Mouse (Mus musculus) CD4-positive, CD25-positive, alpha-beta regulatory T cell, adult 2 months (primary cell): ENCODE measurements around the gene Selenop.
"Not testable (repeated sequence)": the region's sequence is repeated elsewhere in the genome, so short reads cannot be mapped to it uniquely, and the experiment has no call there.

ENCODE experiments used
- DNase-seq: peaks from one replicate; pipeline ENCODE4 v3.0.0-alpha.2; 2012; ENCODE audit warnings: low read depth, low spot score

Gene Selenop

DNA sequence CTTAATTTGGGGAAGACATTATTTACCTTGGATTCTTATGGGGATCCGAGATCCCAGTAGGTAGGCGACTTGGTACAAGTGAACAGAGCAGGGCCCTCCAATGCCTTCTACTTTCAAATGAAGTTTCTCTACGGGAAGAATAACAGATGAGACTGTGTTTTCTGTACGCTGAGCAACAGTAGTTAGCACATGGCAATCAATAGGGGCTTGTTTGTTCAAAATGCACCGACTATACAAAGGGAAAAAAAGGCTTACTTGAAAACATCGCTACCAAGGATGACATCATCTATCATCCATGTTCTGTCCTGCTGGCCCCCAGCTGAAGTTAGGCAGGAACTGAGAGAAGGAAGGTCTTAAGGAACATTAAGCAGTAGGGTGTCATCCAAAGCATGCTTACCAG, at the start of gene Selenop:
Gene Selenop (plus strand): TSS at position 301 of the 400 bp plus-strand sequence.
- DNase-seq: no peak

DNA sequence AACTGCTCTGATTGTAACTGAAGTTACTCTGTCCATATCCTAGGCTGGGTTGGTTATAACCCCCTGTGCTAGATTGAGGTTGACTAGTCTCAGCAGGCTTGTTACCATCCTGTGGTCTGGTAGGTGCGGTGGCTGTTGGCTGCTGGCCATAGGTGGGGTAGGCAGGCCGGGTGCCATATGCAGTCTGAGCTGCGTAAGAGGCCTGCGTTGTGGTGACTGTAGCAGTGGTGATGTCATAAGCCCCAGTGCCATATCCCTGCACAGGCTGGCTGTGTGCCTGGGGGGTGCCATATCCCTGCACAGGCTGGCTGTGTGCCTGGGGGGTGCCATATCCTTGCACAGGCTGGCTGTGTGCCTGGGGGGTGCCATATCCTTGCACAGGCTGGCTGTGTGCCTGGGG, 49.7 kb upstream of the Selenop start:
- not testable (repeated sequence) for DNase-seq

DNA sequence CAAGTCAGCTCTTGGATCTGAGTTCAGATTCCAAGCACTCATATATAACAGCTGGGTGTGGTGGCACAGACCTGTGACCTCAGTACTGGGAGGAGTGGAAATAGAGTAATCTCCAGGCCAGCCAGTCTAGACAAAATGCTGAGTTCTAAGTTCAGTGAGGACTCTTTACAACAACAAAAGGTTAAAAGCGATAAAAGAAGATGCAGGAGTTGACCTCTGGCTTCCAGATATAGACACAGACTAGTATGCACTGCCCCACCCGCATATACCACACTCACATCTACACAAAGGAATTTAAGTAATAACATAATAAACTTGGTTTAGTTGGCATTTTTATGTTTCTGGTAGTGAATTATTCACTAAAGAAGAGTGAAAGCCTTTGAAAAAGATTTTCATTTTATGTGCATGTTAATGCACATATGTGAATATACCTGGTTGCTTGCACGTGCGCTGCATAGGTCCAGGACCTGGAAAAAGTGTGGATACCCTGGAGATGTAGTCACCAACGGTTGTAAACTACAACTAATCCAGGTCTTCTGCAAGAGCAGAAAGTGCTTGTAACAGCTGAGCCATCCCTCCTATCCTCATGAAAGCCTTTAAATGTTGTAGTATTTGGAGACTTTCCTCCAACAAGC, 45.4 kb upstream of the Selenop start:
- DNase-seq: no peak

DNA sequence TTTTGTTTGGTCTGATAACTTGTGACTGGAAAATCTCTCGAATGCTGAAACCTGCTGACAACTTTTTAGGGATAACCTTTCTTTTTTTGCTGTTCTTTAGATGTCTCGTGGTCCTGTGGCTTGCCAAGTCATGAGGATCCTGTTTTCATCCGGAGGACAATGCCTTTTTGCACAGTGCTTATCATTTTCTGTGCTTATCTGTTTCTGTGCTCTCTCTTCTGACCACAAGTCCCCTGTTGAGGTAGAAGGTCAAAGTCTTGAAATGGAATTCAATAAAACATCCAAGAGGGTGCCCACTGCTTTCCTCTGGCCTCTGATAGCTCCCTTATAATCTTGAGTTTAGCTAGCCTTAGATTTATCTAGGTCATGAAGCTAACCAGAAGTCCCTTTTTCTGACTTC, 41.8 kb upstream of the Selenop start:
- DNase-seq: no peak

DNA sequence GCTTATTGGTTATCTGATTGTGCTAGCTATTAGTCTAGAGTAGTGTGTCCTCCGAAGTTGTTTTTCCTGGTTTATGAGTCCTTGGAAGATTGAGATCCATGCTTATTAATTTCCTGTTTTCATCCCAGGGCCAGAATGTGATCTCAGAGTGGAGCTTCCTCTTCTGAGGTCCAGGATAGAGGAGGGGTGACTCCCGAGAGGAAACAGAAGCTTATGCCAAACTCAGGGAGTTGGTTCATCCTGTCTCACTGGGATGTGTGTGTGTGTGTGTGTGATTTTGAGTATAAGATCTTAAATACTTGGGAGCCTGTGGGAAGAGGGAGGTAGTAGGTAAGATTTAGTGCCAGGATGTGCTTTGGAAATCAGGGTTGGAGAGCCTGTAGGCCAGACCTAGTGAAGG, 40.2 kb upstream of the Selenop start:
- no peak for DNase-seq

DNA sequence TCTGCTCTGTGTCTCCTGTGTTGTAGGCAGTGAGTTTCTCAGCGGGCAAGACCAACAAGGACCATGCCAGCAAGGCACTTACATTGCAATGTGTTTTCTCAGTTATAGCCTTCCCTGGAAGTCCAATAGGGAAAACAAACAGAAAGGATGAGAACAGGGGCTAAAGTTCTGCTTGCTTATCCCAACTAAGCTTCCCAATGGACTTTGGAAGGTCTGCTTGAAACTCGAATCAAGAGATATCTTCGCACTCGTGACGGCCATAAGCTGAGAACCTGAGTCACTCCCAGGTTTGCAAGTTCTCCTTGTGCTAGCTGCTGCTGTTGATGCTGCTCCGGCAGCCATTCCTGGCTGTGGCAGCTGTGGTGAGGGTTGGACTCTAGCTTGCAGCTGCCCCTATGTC, 39.4 kb upstream of the Selenop start:
- DNase-seq: no peak

DNA sequence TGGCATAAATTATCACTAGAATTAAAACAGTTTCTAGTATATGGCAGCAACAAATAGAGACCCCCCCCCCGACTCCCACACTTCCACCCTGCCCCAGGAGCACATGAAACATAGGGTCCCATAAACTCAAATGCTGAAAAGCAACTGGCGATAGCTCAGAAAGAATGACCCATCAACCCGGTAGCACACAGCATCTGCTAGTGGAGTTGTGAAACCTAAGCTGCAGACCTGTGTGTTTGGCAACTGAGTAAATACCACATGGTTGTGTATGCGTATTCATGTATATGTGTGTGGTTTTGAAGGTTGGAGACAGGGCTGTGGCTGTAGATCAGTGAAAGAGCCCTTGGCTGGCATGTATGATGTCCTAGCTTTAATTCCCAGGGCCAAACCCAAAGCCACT, 37.3 kb upstream of the Selenop start:
- DNase-seq: no peak

DNA sequence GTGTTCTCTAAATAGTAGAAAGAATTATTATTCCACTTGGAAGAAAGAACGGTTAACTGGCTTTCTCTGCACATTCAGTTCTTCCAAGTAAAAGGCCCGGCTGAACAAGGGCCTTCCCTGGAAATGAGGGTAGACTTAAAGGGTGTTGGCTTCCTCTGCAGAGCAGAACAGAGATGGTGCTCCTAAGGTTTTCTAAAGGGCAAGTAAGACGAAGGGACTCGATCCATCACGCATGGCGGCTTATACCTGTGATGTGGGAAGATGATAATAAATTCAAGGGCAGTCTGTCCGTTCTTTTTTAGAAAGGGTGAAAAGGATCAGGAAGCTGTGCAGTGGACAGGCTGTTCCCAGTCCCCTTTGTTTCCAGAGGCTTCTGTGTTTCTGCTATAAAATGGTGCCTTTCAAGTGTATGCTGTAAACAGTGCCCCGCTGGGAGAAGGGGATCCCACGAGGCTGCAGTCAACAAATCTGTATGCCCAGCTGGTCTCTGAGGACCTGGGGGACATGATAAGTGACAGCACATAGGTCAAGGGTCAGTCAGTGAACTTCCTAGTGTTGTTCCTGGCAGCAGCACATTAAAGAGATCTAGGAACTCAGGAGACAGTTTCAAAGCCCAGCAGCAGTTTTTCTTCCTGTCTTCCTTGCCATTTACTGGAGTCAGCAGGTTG, 36.0 kb upstream of the Selenop start:
- DNase-seq: no peak

DNA sequence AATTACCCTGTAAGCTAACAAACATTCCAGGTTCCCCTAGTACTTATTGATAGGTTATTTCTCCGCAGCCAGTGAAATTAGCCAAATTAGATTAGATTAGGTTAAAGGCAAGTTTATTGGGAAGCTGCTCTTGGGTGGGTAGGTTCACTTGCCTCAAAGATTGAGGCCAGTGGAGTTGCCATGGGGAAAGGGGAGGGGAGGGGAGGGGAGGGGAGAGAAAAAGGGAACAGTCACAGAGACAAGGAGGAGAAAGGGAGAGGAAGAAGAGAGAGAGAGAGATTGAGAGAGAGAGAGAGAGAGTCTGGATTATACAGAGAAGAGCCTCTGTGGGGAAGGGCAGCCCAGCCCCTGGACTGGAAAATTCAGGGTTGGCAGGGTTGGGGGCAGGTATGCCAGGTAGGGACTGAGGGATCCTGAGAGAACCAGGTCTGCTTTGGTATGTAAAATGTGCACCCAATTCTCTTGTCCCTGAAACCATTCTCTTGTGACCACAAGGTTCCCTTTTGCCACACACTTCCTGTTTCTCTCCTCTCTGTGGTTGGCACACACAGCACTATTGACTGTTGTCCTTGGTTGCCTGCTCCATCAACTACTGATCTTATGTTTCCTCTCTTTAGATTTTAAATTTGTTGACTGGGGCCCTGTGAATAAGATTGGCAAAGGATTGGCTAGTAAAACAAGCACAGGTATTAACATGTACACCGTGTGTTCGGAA, 34.4 kb upstream of the Selenop start:
- DNase-seq: peak; percentile 42

DNA sequence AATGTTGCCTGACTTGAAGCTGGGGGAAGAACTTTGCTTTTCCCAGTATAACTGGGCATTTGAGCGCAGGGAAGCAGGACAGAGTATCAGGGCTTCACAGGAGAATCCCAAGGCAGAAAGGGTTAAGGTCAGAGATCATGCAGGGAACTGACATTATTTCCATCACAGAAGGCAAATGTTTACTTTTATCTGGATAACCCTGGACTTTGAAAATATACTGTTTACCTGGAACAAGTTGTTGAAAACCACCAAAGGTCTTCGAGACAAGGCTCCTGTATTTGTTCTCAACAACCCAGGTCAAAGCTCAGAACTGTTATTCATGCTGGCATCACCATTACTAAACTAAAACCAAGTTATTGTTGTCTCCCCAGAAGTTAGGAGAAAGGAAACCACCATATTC, 32.0 kb upstream of the Selenop start:
- no peak for DNase-seq

DNA sequence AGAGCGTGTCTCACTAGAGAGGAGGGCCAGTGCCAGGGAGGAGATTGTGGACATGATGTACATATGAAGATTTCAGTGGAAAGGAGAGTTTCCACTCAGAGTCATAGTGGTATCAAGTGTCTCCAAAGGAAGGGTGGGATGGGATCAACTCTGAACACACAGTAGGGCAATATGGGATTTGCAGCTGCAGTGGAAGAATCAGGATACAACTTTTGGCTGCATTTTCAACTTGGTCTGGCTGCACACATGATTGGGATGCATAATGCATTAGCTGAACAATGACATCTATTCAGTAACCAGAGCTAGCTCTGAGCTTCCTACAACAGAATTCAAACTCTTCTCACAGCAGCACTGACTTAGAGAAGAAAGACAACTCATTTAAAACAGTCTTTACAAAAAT, 30.4 kb upstream of the Selenop start:
- DNase-seq: no peak

DNA sequence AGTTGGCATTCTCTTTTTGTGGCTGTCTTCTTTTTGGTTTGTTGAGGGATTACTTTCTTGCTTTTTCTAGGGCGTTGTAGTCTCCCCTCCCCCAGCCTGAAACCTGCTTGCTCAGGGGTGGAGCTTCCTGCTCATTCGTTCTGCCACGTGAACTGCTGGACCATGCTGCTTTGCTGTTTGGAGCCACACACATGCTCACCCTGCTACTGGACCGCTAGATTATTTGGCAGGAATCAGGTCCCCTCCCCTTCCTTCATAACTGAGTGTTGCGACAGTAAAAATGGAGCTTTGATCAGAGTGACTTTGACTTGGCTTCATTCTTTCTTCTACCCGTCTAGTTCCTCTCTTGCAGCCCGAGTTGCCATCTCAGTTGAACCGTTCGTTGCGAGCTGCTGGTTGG, 23.3 kb upstream of the Selenop start:
- DNase-seq: not testable (repeated sequence)

DNA sequence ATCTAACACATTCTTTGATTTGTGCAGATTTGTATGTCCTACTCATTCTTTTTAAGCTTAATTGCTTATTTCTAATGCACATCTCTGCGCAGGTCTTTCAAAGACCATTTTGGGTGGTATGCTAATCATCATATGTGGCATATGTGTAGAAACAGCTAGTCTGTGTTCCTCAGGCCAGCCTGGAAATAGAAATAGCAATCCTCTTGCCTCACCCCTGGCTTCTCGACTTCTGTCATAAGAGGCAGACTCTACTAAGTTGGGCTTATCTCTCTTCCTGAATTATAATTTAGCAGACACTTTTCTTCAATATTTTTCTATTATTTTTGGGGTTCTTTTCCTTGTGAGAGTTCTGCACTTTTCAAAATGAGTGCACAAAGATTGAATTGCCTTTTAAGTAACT, 17.7 kb upstream of the Selenop start:
- DNase-seq: no peak

DNA sequence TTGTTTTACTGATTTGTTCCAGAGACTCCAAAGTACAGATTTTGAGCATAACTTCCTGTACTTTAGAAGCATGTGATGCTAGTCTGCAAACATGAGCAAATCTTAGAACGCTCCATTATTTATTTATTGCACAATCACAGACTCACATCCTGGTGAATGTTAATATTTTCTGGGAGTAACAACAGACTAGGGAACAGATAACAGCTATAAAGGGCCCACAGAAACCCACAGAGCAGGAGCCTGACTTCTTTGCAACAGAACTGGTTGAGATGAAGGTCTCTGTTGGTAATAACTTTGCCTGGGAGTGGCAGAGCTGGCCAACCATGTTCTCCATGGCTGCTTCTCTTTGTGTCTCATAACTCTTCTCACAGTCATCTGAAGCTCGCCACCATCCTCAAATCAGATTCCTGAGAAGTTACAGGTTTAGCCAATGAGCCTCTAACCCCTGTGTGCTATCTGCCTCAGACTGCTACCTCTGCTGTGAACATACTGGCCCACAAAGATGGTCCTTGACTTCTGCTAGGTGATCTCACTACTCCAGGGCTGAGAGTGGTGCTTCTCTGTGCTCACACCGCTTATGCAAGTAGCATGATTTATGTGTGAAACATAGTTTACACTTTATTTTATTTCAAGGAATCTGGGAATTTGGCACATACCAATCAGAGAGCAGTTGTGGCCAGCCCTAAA, 17.2 kb upstream of the Selenop start:
- DNase-seq: no peak

DNA sequence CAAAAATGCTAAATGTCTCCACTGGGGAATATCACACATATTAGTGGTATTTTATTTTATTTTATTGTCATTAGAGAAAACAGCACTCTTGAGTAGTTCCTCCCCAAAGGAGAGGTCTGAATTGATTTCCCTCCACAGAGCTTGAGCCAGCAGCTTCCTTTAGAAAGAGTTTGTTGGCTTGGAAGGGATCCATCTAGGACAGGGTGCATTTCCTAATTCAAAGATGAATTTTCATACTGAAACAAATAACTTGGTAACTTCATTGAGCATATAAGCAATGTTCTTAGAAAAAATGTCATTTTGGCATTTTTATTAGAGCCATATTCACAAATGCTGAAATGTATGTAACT, 16.7 kb upstream of the Selenop start:
- DNase-seq: no peak

DNA sequence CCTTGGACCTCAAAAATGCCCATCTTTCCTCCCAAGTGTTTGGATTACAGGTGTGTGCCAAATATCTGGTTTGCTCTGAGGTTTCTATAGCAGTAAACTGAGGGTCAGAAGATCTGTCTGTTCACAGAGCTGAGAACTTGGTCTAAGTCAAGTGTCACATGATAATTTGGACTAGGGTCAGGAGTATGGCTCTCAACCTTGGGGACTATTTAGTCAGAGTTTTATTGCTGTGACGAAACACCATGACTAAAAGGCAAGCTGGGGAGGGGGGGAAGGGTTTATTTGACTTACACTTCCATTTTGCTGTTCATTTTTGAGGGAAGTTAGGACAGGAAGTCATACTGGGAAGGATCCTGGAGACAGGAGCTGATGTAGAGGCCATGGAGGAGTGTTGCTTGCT, 9.3 kb upstream of the Selenop start:
- no peak for DNase-seq

DNA sequence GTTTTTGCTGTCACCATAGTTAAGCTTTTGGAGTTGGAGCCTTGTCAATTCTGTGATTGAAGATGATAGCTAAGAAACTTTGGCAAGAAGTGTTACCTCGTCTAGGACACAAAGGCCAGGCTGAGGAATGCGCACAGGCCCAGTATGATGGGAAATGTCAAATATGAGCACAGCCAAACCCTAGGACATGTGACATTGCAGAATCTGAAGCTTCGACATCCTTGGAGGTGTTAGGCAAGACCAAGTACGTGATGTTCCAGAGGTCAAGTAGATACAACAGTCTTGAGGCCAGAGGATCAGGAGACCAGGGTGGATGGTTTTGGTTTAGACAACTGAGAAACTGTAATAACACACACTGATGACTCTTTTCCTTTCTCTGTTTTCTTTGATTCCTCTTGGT, 8.0 kb upstream of the Selenop start:
- no peak for DNase-seq

DNA sequence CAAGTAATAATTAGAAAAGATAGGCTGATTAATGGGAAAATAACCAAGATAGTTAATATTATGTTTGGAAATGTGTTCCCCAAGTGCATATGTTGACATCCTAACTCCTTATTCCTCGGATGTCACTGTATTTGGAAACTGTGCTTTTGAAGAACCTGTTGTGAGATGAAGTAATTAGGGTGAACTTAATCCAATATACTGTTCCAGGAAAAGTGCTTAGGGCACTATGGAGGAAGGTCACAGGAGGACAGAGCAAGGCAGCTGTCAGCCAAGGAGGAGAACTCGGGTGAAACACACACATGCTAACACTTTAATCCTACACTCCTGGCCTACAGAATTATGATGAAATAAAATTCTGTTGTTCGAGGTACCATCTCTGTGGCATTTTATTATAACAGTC, 5.5 kb upstream of the Selenop start:
- DNase-seq: no peak

DNA sequence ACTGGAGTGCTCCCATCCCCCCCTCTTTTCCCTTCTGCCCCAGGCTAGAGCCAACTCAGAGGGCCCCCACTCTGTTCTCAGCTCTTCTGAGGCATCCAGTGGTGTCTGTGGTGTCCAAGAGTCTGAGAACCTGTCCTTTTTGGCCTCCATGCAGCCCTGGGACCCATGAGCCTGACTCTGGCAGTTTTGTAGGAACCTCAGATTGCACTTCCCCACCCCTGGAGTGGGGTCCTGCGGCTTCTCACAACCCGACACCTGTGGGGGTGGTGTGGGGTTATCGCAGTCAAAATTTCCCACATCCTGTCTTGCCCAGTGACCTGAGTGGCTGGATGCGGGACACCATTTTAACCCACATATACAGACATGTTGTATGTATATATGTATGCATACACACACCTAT, 4.1 kb upstream of the Selenop start:
- DNase-seq: no peak

DNA sequence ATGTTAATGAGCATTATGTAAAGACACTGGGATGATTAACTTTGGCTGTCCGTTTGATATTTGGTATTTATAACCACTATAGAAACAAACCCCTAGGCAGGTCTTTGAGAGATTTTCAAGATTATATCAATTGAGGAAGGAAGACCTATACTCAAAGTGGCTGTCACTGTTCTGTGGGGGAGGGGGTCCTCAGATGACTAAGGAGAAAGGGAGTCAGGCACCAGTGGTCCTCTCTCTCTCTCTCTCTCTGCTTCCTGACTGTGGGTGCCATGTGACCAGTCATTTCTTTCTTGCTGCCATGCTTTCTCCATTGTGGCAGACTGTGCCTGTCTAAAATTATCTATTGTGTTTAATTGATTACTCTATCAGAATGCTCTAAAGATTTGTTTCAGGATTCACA, 3.5 kb upstream of the Selenop start:
- no peak for DNase-seq

DNA sequence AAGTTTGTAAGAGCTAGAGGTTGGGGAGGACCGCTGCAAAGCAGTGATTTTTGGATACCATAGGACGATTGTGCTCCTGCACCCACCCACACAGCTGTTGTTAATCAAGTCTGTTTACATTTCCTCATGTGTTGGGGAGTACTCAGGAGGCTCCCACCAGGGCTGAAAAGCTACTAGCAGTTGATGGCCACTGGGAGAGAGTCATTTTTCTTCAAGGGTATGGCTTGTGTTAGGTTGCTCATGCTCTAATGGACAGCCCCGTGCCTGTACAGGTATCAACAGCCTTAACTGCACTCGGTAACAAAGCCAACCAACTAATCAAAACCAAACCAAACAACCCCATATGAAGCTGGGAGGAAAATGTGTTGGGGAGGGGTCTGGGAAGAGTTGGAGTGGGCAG, 1.1 kb downstream of the Selenop start:
- DNase-seq: no peak

DNA sequence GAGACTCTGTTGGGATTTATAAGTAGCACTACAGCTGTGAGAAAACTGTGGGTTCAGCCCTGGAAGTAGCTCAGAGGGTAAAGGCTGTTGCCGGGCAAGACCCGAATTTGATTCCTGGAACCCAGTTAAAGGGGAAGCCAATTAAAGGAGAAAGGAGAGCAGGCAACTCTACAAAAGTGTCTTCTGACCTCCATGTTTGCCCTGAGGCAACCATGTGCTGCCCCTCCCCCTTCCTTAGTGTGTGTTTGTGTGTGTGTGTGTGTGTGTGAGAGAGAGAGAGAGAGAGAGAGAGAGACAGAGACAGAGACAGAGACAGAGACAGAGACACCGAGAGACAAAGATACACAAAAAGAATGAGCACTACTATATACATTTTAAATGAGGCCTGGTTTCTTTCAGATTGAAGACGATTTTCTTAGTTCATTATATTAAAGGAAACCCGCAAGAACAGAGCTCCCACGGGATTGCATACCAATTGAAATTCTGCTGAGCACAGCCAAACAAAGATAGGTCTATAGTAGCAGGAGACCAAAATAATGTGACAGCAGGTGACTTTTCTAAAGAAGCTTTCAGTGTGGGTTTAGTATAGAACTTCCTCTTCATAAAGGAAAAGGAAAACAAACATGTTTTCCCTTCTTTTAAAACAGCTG, 1.8 kb downstream of the Selenop start:
- peak; percentile 31 for DNase-seq
